Mouse (Mus musculus) inflammation-experienced regulatory T-cells, adult 16 weeks (primary cell): ENCODE results near the gene Myom3. TPM values are rescaled to one million over a fixed set of nuclear protein-coding genes. Genes with fewer than 3 reads are reported as not detected.

Experiments used
- polyA plus RNA-seq: library from polyadenylated mRNA; unstranded; fragments of 100-300 nt; shearing (Covaris generic); gene quantifications from one replicate; pipeline ENCODE4 v1.2.1, GENCODE M21; 2017

Myom3 gene
- not detected for polyA plus RNA-seq

GRCm38 (mm10) chr4:135759356-135759976 lies at the start of gene Myom3:
Myom3 (plus strand) TSS chr4:135759715.

GRCm38 (mm10) chr4:135727817-135728216 lies 31.7 kb upstream of the Myom3 start, which contains the start of gene Il22ra1:
Il22ra1 (plus strand) TSS chr4:135728172.

DNA sequence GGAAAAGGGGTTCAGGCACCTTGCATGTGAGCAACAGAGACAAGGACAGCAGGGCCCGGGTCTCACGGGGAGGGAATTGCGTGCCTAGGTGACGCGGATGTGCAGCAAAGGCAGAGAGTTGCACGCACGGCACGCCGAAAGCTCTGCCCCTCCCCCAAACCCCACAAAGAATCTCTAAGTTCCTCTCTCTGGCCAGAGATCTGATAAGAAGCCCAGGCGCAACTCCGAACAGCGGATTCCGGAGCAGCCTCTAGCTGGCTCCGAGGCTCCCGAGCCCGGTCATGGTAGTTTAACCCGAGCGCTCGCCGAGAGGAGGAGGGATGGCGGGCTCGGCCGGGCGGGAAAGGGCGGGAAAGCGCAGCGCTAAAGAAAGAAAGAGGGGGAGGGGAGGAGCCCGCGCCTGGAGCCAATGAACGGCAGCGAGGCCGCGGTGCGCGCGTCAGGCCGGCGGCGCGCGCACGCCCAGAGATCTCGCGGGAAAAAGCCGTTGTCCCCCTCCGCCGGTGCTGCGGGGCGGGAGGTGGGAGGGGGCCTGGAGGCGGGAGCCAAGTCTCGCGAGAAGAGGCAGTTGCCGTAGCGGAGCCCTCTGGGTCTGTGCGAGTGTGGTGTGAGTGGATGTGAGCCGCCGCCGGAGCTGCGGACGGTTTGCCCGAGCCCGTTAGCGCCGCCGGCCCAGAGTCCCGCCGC lies 96.2 kb downstream of the Myom3 start, which contains the start of gene Srsf10:
TSS of gene Srsf10 (plus strand) at position 212 of the 687 bp plus-strand sequence.

Other genes with a start within 250 kb of the Myom3 start
- gene Grhl3, start 186.1 kb upstream of the Myom3 start, polyA plus RNA-seq, result not detected
- not detected for gene Ifnlr1, start 73.4 kb upstream of the Myom3 start, polyA plus RNA-seq
- not detected for gene Il22ra1, start 31.5 kb upstream of the Myom3 start, polyA plus RNA-seq
- 207 TPM for gene Srsf10, start 96.0 kb downstream of the Myom3 start, polyA plus RNA-seq
- 237 TPM for gene Pnrc2, start 114.1 kb downstream of the Myom3 start, polyA plus RNA-seq
- gene Cnr2, start 135.7 kb downstream of the Myom3 start, polyA plus RNA-seq, result 23.3 TPM
- gene Fuca1, start 161.0 kb downstream of the Myom3 start, polyA plus RNA-seq, result 124 TPM
- 89.1 TPM for gene Hmgcl, start 186.7 kb downstream of the Myom3 start, polyA plus RNA-seq
- gene Gale, start 204.0 kb downstream of the Myom3 start, polyA plus RNA-seq, result 30.6 TPM
- 370 TPM for gene Lypla2, start 212.9 kb downstream of the Myom3 start, polyA plus RNA-seq
- gene Pithd1, start 227.5 kb downstream of the Myom3 start, polyA plus RNA-seq, result 10.0 TPM